ENCODE assay signal across 7 mouse cellular contexts in the genomic region with DNA sequence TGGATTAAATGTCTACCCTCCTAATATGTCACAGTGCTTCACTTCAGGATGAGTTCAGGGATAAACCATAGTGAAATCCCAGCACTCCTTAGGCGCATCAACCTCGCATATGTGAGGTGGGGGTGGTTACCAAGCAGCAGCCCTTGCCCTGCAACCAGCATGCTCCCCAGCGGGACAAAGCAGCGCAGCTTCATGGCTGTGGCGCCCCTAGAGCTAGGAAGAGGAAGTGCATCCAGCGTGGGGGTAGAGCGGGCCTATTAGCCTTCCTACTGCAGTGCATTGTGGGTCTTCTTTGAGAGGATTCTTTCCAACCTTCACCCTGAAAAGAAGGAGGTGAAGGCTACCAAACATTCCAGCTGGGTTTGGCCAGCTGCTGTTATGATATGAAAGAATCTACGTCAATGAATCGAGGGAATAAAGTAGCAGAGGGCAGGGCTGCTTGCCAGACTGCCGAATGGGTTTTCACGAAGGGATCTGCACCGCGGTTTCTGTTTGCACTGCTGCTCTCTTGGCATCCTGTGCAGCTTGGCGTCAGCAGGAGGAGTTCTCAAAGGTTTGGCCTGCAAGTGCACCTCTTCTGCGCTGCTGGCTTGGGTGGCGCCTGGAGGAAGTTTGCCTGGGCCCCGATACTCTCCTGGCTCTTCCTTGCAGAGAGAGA.
DNase-seq lines count a peak whose midpoint lies in the region; TF ChIP-seq lines count a peak whose summit lies in the region.

No protein-coding gene starts in this region.

- TF ChIP-seq CTCF in liver, adult 2 months (IDR thresholded peaks at IDR 0.05; ENCODE audit: low read depth, low read length): peak; percentile 30
- TF ChIP-seq CTCF in cortical plate, adult 2 months (IDR thresholded peaks at IDR 0.05; ENCODE audit: extremely low read depth, insufficient read depth, low read length): 0 out of 2 replicates have a peak, but pooled peaks have one; percentile 7

- H3K4me1 ChIP-seq in liver, adult 2 months (ENCODE audit: control insufficient read depth, insufficient read depth, low read length): no peaks in the 10 kb centered on the region
- no peaks in the 10 kb centered on the region for H3K4me1 ChIP-seq in cortical plate, adult 2 months (ENCODE audit: control insufficient read depth, insufficient read depth, low read length)

- H3K4me3 ChIP-seq in liver, adult 2 months (ENCODE audit: insufficient read depth, low read depth, low read length): no peak overlapping the region
- no peak overlapping the region for H3K4me3 ChIP-seq in cortical plate, adult 2 months (ENCODE audit: insufficient read depth, low read length)

- H3K27ac ChIP-seq in liver, adult 2 months (replicated peaks; ENCODE audit: insufficient read depth, low read depth, low read length): no peak overlapping the region
- no peak overlapping the region for H3K27ac ChIP-seq in cortical plate, adult 2 months (ENCODE audit: insufficient read depth, low read length)

- WGBS in liver, adult 2 months: 72% methylated on average over 17 of the region's 17 CpGs

- TF ChIP-seq POLR2A in liver, adult 2 months (IDR thresholded peaks at IDR 0.05; ENCODE audit: extremely low read depth, insufficient read depth, low read length): no peak
- TF ChIP-seq POLR2A in cortical plate, adult 2 months (IDR thresholded peaks at IDR 0.05; ENCODE audit: extremely low read depth, insufficient read depth, low read length): no peak

- DNase-seq in liver, adult 2 months (ENCODE audit: extremely low read depth, low read depth, low spot score): peak; percentile 73
- DNase-seq in liver (no peak), WW6 (ENCODE audit: low read depth, low spot score) (peak; percentile 74)
- DNase-seq in lung, postnatal 4 days: peak; percentile 60 to 80
- DNase-seq in thymus, postnatal 10 days (ENCODE audit: low spot score in 2 of 2): peak; percentile 57 to 60
- DNase-seq in layer of hippocampus, adult 9-10 months (ENCODE audit: low spot score): no peak

- no peaks in the 10 kb centered on the region for H3K79me2 ChIP-seq in liver, adult 2 months (ENCODE audit: control insufficient read depth, insufficient read depth, low read length)

- no peaks in the 10 kb centered on the region for H3K27me3 ChIP-seq in liver, adult 2 months (ENCODE audit: control insufficient read depth, insufficient read depth, low read length)

- H3K9ac ChIP-seq in liver, adult 2 months (ENCODE audit: low read depth, low read length): no peak overlapping the region

- H3K36me3 ChIP-seq in liver, adult 2 months (ENCODE audit: control insufficient read depth, insufficient read depth, low read length): no peaks in the 10 kb centered on the region

Comparison
In these comparisons a context has a peak if more than half of its experiments do, and no peak if none do; other contexts are left out.
1. DNase-seq: peak in liver, adult 2 months (single experiment), WW6 (single experiment), lung, postnatal 4 days (2 of 2) and thymus, postnatal 10 days (2 of 2); none in liver (single experiment) and layer of hippocampus, adult 9-10 months (single experiment).